Mouse (Mus musculus) CD4-positive naive resting alpha-beta T cell, adult 76 days (primary cell): ENCODE results near the gene Nrp2. TPM values are rescaled to one million over a fixed set of nuclear protein-coding genes. Genes with fewer than 3 reads are reported as not detected.

Source experiments
- total RNA-seq: library from RNA; stranded (reverse); gene quantifications from one replicate; pipeline ENCODE4 v1.2.4, GENCODE M21; 2023

Gene Nrp2
- 0.97 TPM for total RNA-seq

GRCm38 (mm10) chr1:62703158-62704116 lies at the start of gene Nrp2:
Nrp2 (plus strand) TSS chr1:62703285.

